In the genomic region with DNA sequence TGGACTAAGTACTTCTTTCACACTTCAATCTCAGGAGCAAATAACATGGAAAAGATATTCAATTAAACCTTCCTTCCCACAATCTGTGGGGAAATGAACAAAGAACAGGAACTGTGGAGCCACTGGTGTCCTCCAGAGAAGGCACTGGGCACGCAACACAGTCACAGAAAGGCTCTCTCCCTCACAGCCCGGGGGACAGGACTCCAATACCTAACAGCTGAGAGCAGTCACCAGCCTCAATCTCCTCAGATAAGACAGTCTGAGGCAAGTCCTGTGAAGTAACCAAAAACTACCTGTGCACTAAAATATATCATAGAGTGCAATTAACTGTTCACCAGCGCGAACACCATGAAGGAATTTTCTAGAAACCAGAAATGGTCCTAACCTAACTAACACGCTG, we compare ENCODE assay signal across 8 mouse cellular contexts. TPM values are rescaled to one million over a fixed set of nuclear protein-coding genes. Genes with fewer than 3 reads are reported as not detected.
A peak's percentile ranks its signal among the peaks of the same experiment; 100 is the strongest.
DNase-seq lines count a peak whose midpoint lies in the region; ATAC-seq and TF ChIP-seq lines count a peak whose summit lies in the region.

No protein-coding gene starts in this region.

- DNase-seq in heart, adult 11 months = peak; percentile 91
- no peak for DNase-seq in heart, adult 8-10 months (ENCODE audit: low spot score)
- DNase-seq in G1E (ENCODE audit: low spot score) = no peak
- DNase-seq in heart, postnatal 10 days = peak; percentile 45 to 46
- peak; percentile 24 for DNase-seq in lung, postnatal 36 days
- DNase-seq in left cerebral cortex, postnatal 25 days (ENCODE audit: low spot score in 2 of 2) = no peak
- DNase-seq in urinary bladder, adult 18-20 months (ENCODE audit: low spot score in 2 of 2) = no peak
- DNase-seq in embryo, embryonic 10.5 days (ENCODE audit: low spot score) = no peak

- TF ChIP-seq CTCF in G1E (IDR thresholded peaks at IDR 0.05; ENCODE audit: low read depth, low read length) = no peak

- ATAC-seq in G1E (ENCODE audit: extremely low read depth, insufficient number of reproducible peaks, low FRiP score, poor library complexity, severe bottlenecking) = no peak

- intact Hi-C loops in heart, postnatal 10 days (cut with DNase I) = loop anchor here (5.0 kb wide), 2 partner anchors 42 to 142 kb away; a partner anchor contains a TSS
- intact Hi-C loops in left cerebral cortex, postnatal 25 days (cut with DNase I) = loop anchor here (5.0 kb wide), 2 partner anchors 77 to 88 kb away; a partner anchor contains a TSS

- H3K4me3 ChIP-seq in G1E (ENCODE audit: low read depth, low read length) = peak overlapping the region; percentile 94; the same call in 1 of the 2 replicates

- peaks cover 41% of the 10 kb centered on the region for H3K4me1 ChIP-seq in G1E (ENCODE audit: insufficient read depth, low read depth, low read length)

- peaks cover 5% of the 10 kb centered on the region for H3K36me3 ChIP-seq in G1E (replicated peaks)

- H3K9me3 ChIP-seq in G1E (replicated peaks) = no peaks in the 10 kb centered on the region

- no peaks in the 10 kb centered on the region for H3K27me3 ChIP-seq in G1E (ENCODE audit: insufficient read depth, low read length)

RNA-seq across cellular contexts. Expression of a gene that starts 1.3 kb away (rescaled TPM):
- 10 to 100 TPM; 19.4 to 28.1 (median 21.2) TPM for total RNA-seq in heart, adult 8-10 months (2022)
- 37.6 and 42.5 TPM in 2 replicates for total RNA-seq in G1E (2014; fragmentation: Nextera tagmentation)
- total RNA-seq in G1E (2017) = 44.1 and 46.0 TPM in 2 replicates
- 2.3 and 2.6 TPM in 2 replicates for polyA plus RNA-seq in G1E (2012)
- 10 to 100 TPM; 31.5 to 41.9 TPM for total RNA-seq in heart, postnatal 10 days (2021)
- 10 to 100 TPM; 12.0 to 16.1 TPM for total RNA-seq in left cerebral cortex, postnatal 25 days (2021)

Comparison
In these comparisons a context has a peak if more than half of its experiments do, and no peak if none do; other contexts are left out.
1. DNase-seq: peak in heart, adult 11 months (single experiment), heart, postnatal 10 days (2 of 2) and lung, postnatal 36 days (single experiment); none in heart, adult 8-10 months (single experiment), G1E (single experiment), left cerebral cortex, postnatal 25 days (0 of 2), urinary bladder, adult 18-20 months (0 of 2) and embryo, embryonic 10.5 days (single experiment).